Mouse (Mus musculus) olfactory bulb, adult 2 months (tissue): Measurements from ENCODE around the gene Trpc7.

Source experiments
- CTCF ChIP-seq: fragments of 200-500 bp; IDR thresholded peaks from 2 replicates; pipeline ENCODE4 v1.5.1; 2012; ENCODE audit warnings: low read depth, mild to moderate bottlenecking, low read length, moderate library complexity; ENCODE audit not compliant: insufficient read depth
- POLR2A ChIP-seq: fragments of 200-500 bp; IDR thresholded peaks from 2 replicates; pipeline ENCODE4 v1.6.1; 2012; ENCODE audit warnings: mild to moderate bottlenecking, low read depth, low read length, moderate library complexity; ENCODE audit not compliant: insufficient read depth

DNA sequence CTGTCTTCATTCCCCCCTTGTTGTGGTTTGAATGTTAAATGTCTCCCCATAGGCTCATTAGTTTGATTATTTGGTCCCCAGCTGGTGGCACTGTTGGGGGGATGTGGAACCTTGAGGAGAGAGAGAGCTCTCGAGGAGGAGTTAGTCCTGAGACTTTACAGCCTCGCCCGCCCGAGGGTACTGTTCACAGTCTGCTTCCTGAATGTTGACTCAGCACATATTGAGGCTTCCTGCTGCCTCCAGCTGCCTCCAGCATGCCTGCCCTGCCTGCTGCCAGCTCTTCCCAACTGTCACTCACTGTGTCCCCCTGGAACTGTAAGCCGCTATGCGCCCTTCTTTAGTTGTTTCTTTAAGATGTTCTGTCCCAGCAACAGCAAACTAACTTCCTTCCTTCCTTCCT is 31.2 kb downstream of the Trpc7 start:
- TF ChIP-seq POLR2A: no peak
- TF ChIP-seq CTCF: no peak
